Mouse (Mus musculus): ENCODE measurements around the gene Cryga. TPM values are rescaled to one million over a fixed set of nuclear protein-coding genes. Genes with fewer than 3 reads are reported as not detected.

The Cryga gene
- polyA plus RNA-seq, 1 experiment from 2014 or later, result not detected

DNA sequence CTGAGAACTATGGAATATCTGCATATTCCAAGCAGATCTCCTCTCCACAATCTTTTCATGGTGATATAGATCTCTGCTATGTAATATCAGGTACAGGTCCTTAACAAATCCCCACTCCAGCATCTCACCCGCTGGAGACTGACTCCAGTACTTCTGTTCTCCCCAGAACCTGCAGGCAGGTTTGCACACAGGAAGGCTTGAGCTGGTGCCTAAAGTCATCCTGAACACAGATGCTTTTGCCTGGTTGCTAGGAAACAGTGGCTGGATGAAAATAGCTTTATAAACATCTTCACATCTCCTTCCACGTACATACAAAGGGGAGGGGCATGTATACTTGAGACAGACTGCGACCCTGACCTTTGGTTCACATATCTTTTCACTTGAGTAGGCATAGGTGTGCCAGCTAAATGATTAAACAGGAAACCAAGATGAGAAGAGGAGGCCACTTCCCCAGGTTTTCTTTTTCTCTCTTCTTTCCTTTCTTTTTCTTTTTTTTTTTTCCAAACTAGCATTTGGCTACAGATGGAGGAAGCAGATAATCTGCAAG, 26.5 kb upstream of the Cryga start:
- Histone ChIP-seq H3K27me3 (replicated peaks; ENCODE audit: control insufficient read depth, insufficient read depth, low read length) (no peaks in the 10 kb centered on the region), H3K4me1 (replicated peaks; ENCODE audit: control insufficient read depth, insufficient read depth, low read length) (no peaks in the 10 kb centered on the region), H3K36me3 (ENCODE audit: control insufficient read depth, insufficient read depth, low read length) (no peaks in the 10 kb centered on the region), H3K4me2 (no peak overlapping the region), H3K27ac (ENCODE audit: low read depth, low read length) (no peak overlapping the region), H3K9me3 (ENCODE audit: control insufficient read depth, low read length) (peaks cover 3% of the 10 kb centered on the region; the same call in 1 of the 2 replicates), H3K4me3 (ENCODE audit: low read depth, low read length) (no peak overlapping the region), H3K9ac (ENCODE audit: low read depth, low read length) (no peak overlapping the region)
- WGBS, result 72% methylated on average over 3 of the region's 3 CpGs
- ATAC-seq (replicated peaks; ENCODE audit: low FRiP score) (no peak), DNase-seq (ENCODE audit: low spot score) (no peak)

GRCm38 (mm10) chr1:65122574-65123372, 19.6 kb upstream of the Cryga start, which contains the start of gene D630023F18Rik:
TSS of gene D630023F18Rik (minus strand) at chr1:65123214.
- H3K4me3 ChIP-seq (ENCODE audit: low read depth, low read length), result no peak within 1 kb of the TSS

DNA sequence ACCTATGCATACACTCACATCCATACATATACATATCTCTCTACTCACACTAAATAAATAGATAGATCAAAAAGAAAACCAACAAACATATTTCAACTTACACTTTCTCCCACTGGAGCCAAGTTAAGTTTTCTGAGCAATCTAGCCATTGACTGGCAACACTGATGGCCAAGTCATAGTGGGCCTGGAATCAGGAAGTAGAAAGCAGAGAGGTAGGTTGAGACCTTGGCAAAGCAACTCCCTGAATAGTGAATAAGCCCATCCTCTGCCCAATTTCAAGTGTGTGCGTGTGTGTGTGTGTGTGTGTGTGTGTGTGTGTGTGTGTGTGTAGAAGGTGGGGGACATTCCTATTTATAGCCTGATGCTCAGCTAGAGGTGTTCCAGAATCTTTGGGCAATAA, 16.3 kb upstream of the Cryga start, which contains the start of gene Gm28845:
TSS of gene Gm28845 (minus strand) at position 121 of the 400 bp plus-strand sequence.
- Histone ChIP-seq H3K27me3 (replicated peaks; ENCODE audit: control insufficient read depth, insufficient read depth, low read length) (no peaks in the 10 kb centered on the region), H3K4me2 (no peak within 1 kb of the TSS), H3K4me1 (replicated peaks; ENCODE audit: control insufficient read depth, insufficient read depth, low read length) (no peaks in the 10 kb centered on the region), H3K9me3 (ENCODE audit: control insufficient read depth, low read length) (no peaks in the 10 kb centered on the region), H3K27ac (ENCODE audit: low read depth, low read length) (no peak within 1 kb of the TSS), H3K36me3 (ENCODE audit: control insufficient read depth, insufficient read depth, low read length) (no peaks in the 10 kb centered on the region), H3K9ac (ENCODE audit: low read depth, low read length) (no peak within 1 kb of the TSS), H3K4me3 (ENCODE audit: low read depth, low read length) (no peak within 1 kb of the TSS)
- 76% methylated on average over 1 of the region's 1 CpGs for WGBS
- DNase-seq (ENCODE audit: low spot score), result no peak
- ATAC-seq (replicated peaks; ENCODE audit: low FRiP score), result no peak

More at GRCm38 (mm10) chr1:65122574-65123372, 19.6 kb upstream of the Cryga start, which contains the start of gene D630023F18Rik:
- 39% methylated on average over 9 of the region's 9 CpGs for WGBS
- no peak within 1 kb of the TSS for H3K4me2 ChIP-seq
- no peak for ATAC-seq (replicated peaks; ENCODE audit: low FRiP score)
- H3K27ac ChIP-seq (ENCODE audit: low read depth, low read length), result no peak within 1 kb of the TSS
- H3K9ac ChIP-seq (ENCODE audit: low read depth, low read length), result no peak within 1 kb of the TSS
- H3K36me3 ChIP-seq (ENCODE audit: control insufficient read depth, insufficient read depth, low read length), result no peaks in the 10 kb centered on the region
- DNase-seq (ENCODE audit: low spot score), result no peak
- H3K9me3 ChIP-seq (ENCODE audit: control insufficient read depth, low read length), result no peaks in the 10 kb centered on the region
- H3K27me3 ChIP-seq (replicated peaks; ENCODE audit: control insufficient read depth, insufficient read depth, low read length), result no peaks in the 10 kb centered on the region
- no peaks in the 10 kb centered on the region for H3K4me1 ChIP-seq (replicated peaks; ENCODE audit: control insufficient read depth, insufficient read depth, low read length)

GRCm38 (mm10) chr1:65118150-65118913, 15.2 kb upstream of the Cryga start:
- no peaks in the 10 kb centered on the region for H3K27me3 ChIP-seq (replicated peaks; ENCODE audit: control insufficient read depth, insufficient read depth, low read length)
- H3K4me3 ChIP-seq (ENCODE audit: low read depth, low read length), result no peak overlapping the region
- H3K27ac ChIP-seq (ENCODE audit: low read depth, low read length), result no peak overlapping the region
- no peaks in the 10 kb centered on the region for H3K4me1 ChIP-seq (replicated peaks; ENCODE audit: control insufficient read depth, insufficient read depth, low read length)
- no peaks in the 10 kb centered on the region for H3K9me3 ChIP-seq (ENCODE audit: control insufficient read depth, low read length)
- H3K36me3 ChIP-seq (ENCODE audit: control insufficient read depth, insufficient read depth, low read length), result no peaks in the 10 kb centered on the region
- H3K9ac ChIP-seq (ENCODE audit: low read depth, low read length), result no peak overlapping the region
- ATAC-seq (replicated peaks; ENCODE audit: low FRiP score) (no peak), DNase-seq (ENCODE audit: low spot score) (no peak)
- no peak overlapping the region for H3K4me2 ChIP-seq
- WGBS, result 67% methylated on average over 8 of the region's 8 CpGs

GRCm38 (mm10) chr1:65113536-65114172, 10.5 kb upstream of the Cryga start:
- H3K27me3 ChIP-seq (replicated peaks; ENCODE audit: control insufficient read depth, insufficient read depth, low read length), result no peaks in the 10 kb centered on the region
- H3K9me3 ChIP-seq (ENCODE audit: control insufficient read depth, low read length), result no peaks in the 10 kb centered on the region
- DNase-seq (ENCODE audit: low spot score) (no peak), ATAC-seq (replicated peaks; ENCODE audit: low FRiP score) (peak; percentile 48; the same call in 1 of the 2 replicates)
- H3K27ac ChIP-seq (ENCODE audit: low read depth, low read length), result no peak overlapping the region
- H3K9ac ChIP-seq (ENCODE audit: low read depth, low read length), result no peak overlapping the region
- H3K4me3 ChIP-seq (ENCODE audit: low read depth, low read length), result no peak overlapping the region
- H3K4me1 ChIP-seq (replicated peaks; ENCODE audit: control insufficient read depth, insufficient read depth, low read length), result no peaks in the 10 kb centered on the region
- H3K4me2 ChIP-seq, result no peak overlapping the region
- WGBS, result 79% methylated on average over 5 of the region's 5 CpGs
- H3K36me3 ChIP-seq (ENCODE audit: control insufficient read depth, insufficient read depth, low read length), result no peaks in the 10 kb centered on the region

- 48% methylated on average over 14 of the region's 14 CpGs for WGBS
- Histone ChIP-seq H3K4me3 (ENCODE audit: low read depth, low read length) (no peak overlapping the region), H3K4me2 (peak overlapping the region; percentile 50), H3K9me3 (ENCODE audit: control insufficient read depth, low read length) (no peaks in the 10 kb centered on the region), H3K4me1 (replicated peaks; ENCODE audit: control insufficient read depth, insufficient read depth, low read length) (no peaks in the 10 kb centered on the region), H3K9ac (ENCODE audit: low read depth, low read length) (0 out of 2 replicates have a peak overlapping the region, but pooled peaks have one; percentile 9), H3K27ac (ENCODE audit: low read depth, low read length) (no peak overlapping the region; the same call in 1 of the 2 replicates), H3K27me3 (replicated peaks; ENCODE audit: control insufficient read depth, insufficient read depth, low read length) (no peaks in the 10 kb centered on the region), H3K36me3 (ENCODE audit: control insufficient read depth, insufficient read depth, low read length) (no peaks in the 10 kb centered on the region)
- DNase-seq (ENCODE audit: low spot score), result no peak
- peak; percentile 17; the same call in 1 of the 2 replicates for ATAC-seq (replicated peaks; ENCODE audit: low FRiP score)
Measured at GRCm38 (mm10) chr1:65112807-65113196, 9.6 kb upstream of the Cryga start.

DNA sequence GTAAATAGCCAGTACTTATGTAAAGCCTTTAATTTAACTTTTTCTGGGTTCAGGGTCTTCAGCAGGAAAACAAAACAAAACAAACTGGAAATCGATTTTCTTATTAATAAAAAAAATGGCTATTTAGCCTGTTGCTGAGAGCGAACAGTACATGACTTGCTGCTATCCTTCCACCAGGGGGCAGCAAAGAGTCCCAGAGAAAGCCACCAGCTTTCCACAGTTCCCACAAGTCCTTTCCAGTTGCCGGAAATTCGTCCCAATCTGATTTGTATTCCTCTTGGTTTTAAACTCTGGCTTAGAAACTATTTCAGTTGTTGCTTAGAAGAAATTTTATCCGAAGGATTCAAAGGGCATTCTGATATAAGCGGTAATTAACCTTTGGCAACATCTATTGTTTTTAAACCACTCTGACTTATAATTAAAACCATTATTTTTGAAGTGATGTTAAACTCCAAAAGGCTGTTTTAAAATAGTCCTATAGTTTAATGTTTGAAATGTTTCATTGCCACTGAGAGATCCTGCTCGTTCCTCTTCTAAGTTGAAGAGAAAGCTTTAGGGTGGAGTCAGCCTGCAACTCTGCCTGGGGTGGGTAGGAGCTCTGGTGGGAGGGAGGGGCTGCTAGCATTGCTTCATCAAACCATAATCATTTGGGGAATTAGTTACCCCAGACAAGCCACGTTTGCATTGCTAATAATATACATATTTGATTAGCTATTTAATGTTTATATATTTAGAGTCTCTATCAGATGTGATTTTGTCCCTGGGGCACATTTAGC, 9.0 kb upstream of the Cryga start:
- 11% methylated on average over 8 of the region's 8 CpGs for WGBS
- Histone ChIP-seq H3K4me3 (ENCODE audit: low read depth, low read length) (no peak overlapping the region), H3K9ac (ENCODE audit: low read depth, low read length) (0 out of 2 replicates have a peak overlapping the region, but pooled peaks have one; percentile 9), H3K9me3 (ENCODE audit: control insufficient read depth, low read length) (no peaks in the 10 kb centered on the region), H3K4me2 (peak overlapping the region; percentile 50), H3K36me3 (ENCODE audit: control insufficient read depth, insufficient read depth, low read length) (no peaks in the 10 kb centered on the region), H3K4me1 (replicated peaks; ENCODE audit: control insufficient read depth, insufficient read depth, low read length) (no peaks in the 10 kb centered on the region), H3K27ac (ENCODE audit: low read depth, low read length) (no peak overlapping the region; the same call in 1 of the 2 replicates), H3K27me3 (replicated peaks; ENCODE audit: control insufficient read depth, insufficient read depth, low read length) (no peaks in the 10 kb centered on the region)
- DNase-seq (ENCODE audit: low spot score), result no peak
- peak; percentile 57 for ATAC-seq (replicated peaks; ENCODE audit: low FRiP score)
